Mouse (Mus musculus) liver, embryonic 11.5 days (tissue): Measurements from ENCODE around the gene Rpia. TPM values are rescaled to one million over a fixed set of nuclear protein-coding genes. Genes with fewer than 3 reads are reported as not detected.

Experiments used
- ATAC-seq: fragments of 200-750 bp; cut with Nextera tagmentation; replicated peaks from 2 replicates; pipeline ENCODE4 v1.8.0; 2017; ENCODE audit warnings: moderate number of reproducible peaks, mild to moderate bottlenecking, moderate TSS enrichment, moderate library complexity; ENCODE audit not compliant: low FRiP score
- DNase-seq: peaks from one replicate; pipeline ENCODE4 v3.0.0-alpha.2; 2017; ENCODE audit warnings: low spot score
- H3K27ac ChIP-seq: fragments of 300-500 bp; sonication (generic); 2 replicates; pipeline ENCODE4 v1.5.1; 2014; ENCODE audit warnings: mild to moderate bottlenecking, low read depth, low read length, control low read depth
- H3K27me3 ChIP-seq: fragments of 300-500 bp; sonication (generic); replicated peaks from 2 replicates; pipeline ENCODE4 v1.6.1; 2014; ENCODE audit warnings: low read length, mixed read lengths; ENCODE audit not compliant: control insufficient read depth, insufficient read depth
- H3K36me3 ChIP-seq: fragments of 300-500 bp; sonication (generic); 2 replicates; pipeline ENCODE4 v1.6.1; 2014; ENCODE audit warnings: mild to moderate bottlenecking, low read length, moderate library complexity, mixed read lengths; ENCODE audit not compliant: control insufficient read depth, insufficient read depth
- H3K4me1 ChIP-seq: fragments of 300-500 bp; sonication (generic); replicated peaks from 2 replicates; pipeline ENCODE4 v1.6.1; 2014; ENCODE audit warnings: low read length, mixed read lengths; ENCODE audit not compliant: control insufficient read depth, insufficient read depth
- H3K4me2 ChIP-seq: fragments of 300-500 bp; sonication (generic); 2 replicates; pipeline ENCODE4 v1.6.1; 2014; ENCODE audit warnings: mild to moderate bottlenecking, control low read depth, moderate library complexity
- H3K4me3 ChIP-seq: fragments of 300-500 bp; sonication (generic); 2 replicates; pipeline ENCODE4 v1.5.1; 2014; ENCODE audit warnings: low read depth, low read length, control low read depth
- H3K9ac ChIP-seq: fragments of 300-500 bp; sonication (generic); 2 replicates; pipeline ENCODE4 v1.6.1; 2014; ENCODE audit warnings: low read depth, low read length, control low read depth
- H3K9me3 ChIP-seq: fragments of 300-500 bp; sonication (generic); 2 replicates; pipeline ENCODE4 v1.6.1; 2016; ENCODE audit warnings: low read length, inconsistent platforms, mixed read lengths; ENCODE audit not compliant: control insufficient read depth
- WGBS: fragments of 180-500 bp; shearing (Covaris S2); extraction: QIAGEN DNeasy Blood & Tissue Kit; methylation state at CpG from one replicate; pipeline ENCODE4 v1.1.7; 2014; 5-methylcytosine and 5-hydroxymethylcytosine counted together
- polyA plus RNA-seq: library from polyadenylated mRNA; unstranded; fragments of >200 nt; fragmentation: Nextera tagmentation; extraction: Ambion mirVana; gene quantifications from 2 replicates; pipeline ENCODE4 v1.2.1, GENCODE M21; 2014

The Rpia gene
- polyA plus RNA-seq, 1 experiment from 2014 or later: 8.6 TPM

- no peak for DNase-seq
- 81% methylated on average over 2 of the region's 2 CpGs for WGBS
- Histone ChIP-seq H3K27ac (no peak overlapping the region), H3K4me3 (no peak overlapping the region), H3K36me3 (peaks cover 26% of the 10 kb centered on the region), H3K27me3 (no peaks in the 10 kb centered on the region), H3K9me3 (no peaks in the 10 kb centered on the region), H3K4me1 (peaks cover 10% of the 10 kb centered on the region), H3K4me2 (no peak overlapping the region), H3K9ac (no peak overlapping the region)
- no peak for ATAC-seq
Measured at GRCm38 (mm10) chr6:70774372-70774771, 17.7 kb downstream of the Rpia start.

DNA sequence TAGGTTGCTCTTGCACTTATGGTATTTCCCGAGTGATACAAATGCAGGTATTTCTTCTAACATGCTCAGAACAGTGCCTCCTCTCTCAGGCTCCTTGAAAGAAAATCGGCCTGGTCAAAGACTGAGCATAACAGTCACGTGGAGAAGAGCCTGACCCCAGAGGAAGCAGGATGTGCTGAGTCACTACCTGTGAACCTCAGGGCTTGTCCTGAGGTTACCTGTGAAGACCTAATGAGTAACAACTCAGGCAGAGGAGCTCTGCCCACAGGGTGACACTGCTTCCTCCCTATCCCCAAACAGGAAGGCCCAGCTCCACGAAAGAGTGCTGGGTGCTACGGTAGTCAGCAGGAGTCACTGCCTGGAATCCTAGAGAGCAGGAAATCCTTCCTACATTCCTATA is 18.3 kb downstream of the Rpia start:
- Histone ChIP-seq H3K36me3 (peaks cover 26% of the 10 kb centered on the region), H3K4me2 (no peak overlapping the region), H3K9ac (no peak overlapping the region), H3K4me3 (no peak overlapping the region), H3K4me1 (peaks cover 6% of the 10 kb centered on the region), H3K27me3 (no peaks in the 10 kb centered on the region), H3K9me3 (no peaks in the 10 kb centered on the region), H3K27ac (no peak overlapping the region)
- DNase-seq: no peak
- ATAC-seq: no peak; the same call in 1 of the 2 replicates
- 59% methylated on average over 5 of the region's 5 CpGs for WGBS

DNA sequence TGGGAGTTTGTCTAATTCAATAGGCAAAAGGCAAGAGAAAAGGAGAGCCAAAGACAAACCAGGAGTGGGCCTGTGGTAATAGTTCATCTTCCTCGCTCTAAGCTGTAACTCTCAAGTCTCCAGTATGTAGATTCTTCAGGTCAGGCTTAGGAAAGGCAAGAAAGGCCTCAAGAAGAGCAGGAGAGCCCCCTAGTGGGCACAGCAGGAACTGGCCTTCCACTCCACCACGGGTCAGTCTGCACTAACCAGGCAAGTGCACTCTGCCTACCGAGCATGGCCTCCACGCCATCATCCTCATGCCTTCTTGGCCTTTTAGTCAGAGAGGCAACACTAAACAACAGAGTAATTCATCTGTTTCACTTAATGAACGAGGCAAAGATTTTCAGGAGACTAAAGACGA is 23.3 kb downstream of the Rpia start:
- peak; percentile 64 for DNase-seq

GRCm38 (mm10) chr6:70765076-70765475 is 27.0 kb downstream of the Rpia start:
- no peak for ATAC-seq
- H3K27me3 ChIP-seq: no peaks in the 10 kb centered on the region

More for the DNA sequence above, 23.3 kb downstream of the Rpia start:
- H3K36me3 ChIP-seq: peaks cover 22% of the 10 kb centered on the region; the same call in 1 of the 2 replicates
- H3K9me3 ChIP-seq: no peaks in the 10 kb centered on the region
- ATAC-seq: peak; percentile 66
- no peak overlapping the region for H3K4me3 ChIP-seq
- no peak overlapping the region for H3K27ac ChIP-seq
- H3K27me3 ChIP-seq: no peaks in the 10 kb centered on the region
- no peak overlapping the region for H3K4me2 ChIP-seq
- no peaks in the 10 kb centered on the region for H3K4me1 ChIP-seq
- WGBS: 43% methylated on average over 6 of the region's 6 CpGs
- no peak overlapping the region for H3K9ac ChIP-seq

GRCm38 (mm10) chr6:70764551-70764950 is 27.5 kb downstream of the Rpia start:
- Histone ChIP-seq H3K9ac (no peak overlapping the region), H3K4me2 (no peak overlapping the region), H3K4me1 (no peaks in the 10 kb centered on the region), H3K9me3 (no peaks in the 10 kb centered on the region), H3K36me3 (peaks cover 9% of the 10 kb centered on the region; the same call in 1 of the 2 replicates), H3K4me3 (no peak overlapping the region), H3K27ac (no peak overlapping the region), H3K27me3 (no peaks in the 10 kb centered on the region)
- 85% methylated on average over 5 of the region's 5 CpGs for WGBS
- DNase-seq (no peak), ATAC-seq (no peak)

More at GRCm38 (mm10) chr6:70765076-70765475, 27.0 kb downstream of the Rpia start:
- no peak overlapping the region for H3K4me3 ChIP-seq
- no peak for DNase-seq
- no peaks in the 10 kb centered on the region for H3K4me1 ChIP-seq
- H3K4me2 ChIP-seq: no peak overlapping the region
- H3K27ac ChIP-seq: no peak overlapping the region
- no peaks in the 10 kb centered on the region for H3K9me3 ChIP-seq
- WGBS: 87% methylated on average over 8 of the region's 8 CpGs
- peaks cover 11% of the 10 kb centered on the region; the same call in 1 of the 2 replicates for H3K36me3 ChIP-seq
- no peak overlapping the region for H3K9ac ChIP-seq

- ATAC-seq: no peak
- Histone ChIP-seq H3K4me3 (no peak overlapping the region), H3K27ac (no peak overlapping the region), H3K9me3 (no peaks in the 10 kb centered on the region), H3K36me3 (peaks cover 9% of the 10 kb centered on the region; the same call in 1 of the 2 replicates), H3K4me1 (no peaks in the 10 kb centered on the region), H3K27me3 (no peaks in the 10 kb centered on the region), H3K4me2 (no peak overlapping the region), H3K9ac (no peak overlapping the region)
- WGBS: 94% methylated on average over 4 of the region's 4 CpGs
- DNase-seq: no peak
Measured at GRCm38 (mm10) chr6:70763881-70764280, 28.2 kb downstream of the Rpia start.

GRCm38 (mm10) chr6:70762659-70763058 is 29.4 kb downstream of the Rpia start:
- no peak overlapping the region for H3K9ac ChIP-seq
- no peak overlapping the region for H3K27ac ChIP-seq
- ATAC-seq: no peak
- H3K4me2 ChIP-seq: no peak overlapping the region
- WGBS: 75% methylated on average over 6 of the region's 6 CpGs
- H3K9me3 ChIP-seq: no peaks in the 10 kb centered on the region
- no peak overlapping the region for H3K4me3 ChIP-seq
- peaks cover 9% of the 10 kb centered on the region; the same call in 1 of the 2 replicates for H3K36me3 ChIP-seq
- no peak for DNase-seq
- H3K27me3 ChIP-seq: no peaks in the 10 kb centered on the region
- H3K4me1 ChIP-seq: no peaks in the 10 kb centered on the region

GRCm38 (mm10) chr6:70760951-70761350 is 31.1 kb downstream of the Rpia start:
- no peak for DNase-seq
- ATAC-seq: no peak
- Histone ChIP-seq H3K27ac (no peak overlapping the region), H3K36me3 (no peaks in the 10 kb centered on the region), H3K9me3 (no peaks in the 10 kb centered on the region), H3K4me2 (no peak overlapping the region), H3K4me3 (no peak overlapping the region), H3K9ac (no peak overlapping the region), H3K4me1 (no peaks in the 10 kb centered on the region), H3K27me3 (no peaks in the 10 kb centered on the region)
- 79% methylated on average over 4 of the region's 4 CpGs for WGBS

- peaks cover 9% of the 10 kb centered on the region for H3K4me1 ChIP-seq
Measured at GRCm38 (mm10) chr6:70754833-70755232, 37.2 kb downstream of the Rpia start.

More at GRCm38 (mm10) chr6:70754833-70755232, 37.2 kb downstream of the Rpia start:
- 89% methylated on average over 10 of the region's 10 CpGs for WGBS
- ATAC-seq: no peak
- Histone ChIP-seq H3K9me3 (no peaks in the 10 kb centered on the region), H3K4me2 (no peak overlapping the region), H3K4me3 (no peak overlapping the region), H3K27ac (no peak overlapping the region), H3K36me3 (no peaks in the 10 kb centered on the region), H3K27me3 (no peaks in the 10 kb centered on the region), H3K9ac (no peak overlapping the region)
- no peak for DNase-seq
